Mouse (Mus musculus) embryonic stem cell, embryonic (primary cell): Measurements from ENCODE around the gene Tpp2.
"Not testable (repeated sequence)": the region's sequence is repeated elsewhere in the genome, so short reads cannot be mapped to it uniquely, and the experiment has no call there.

ENCODE experiments used
- CTCF ChIA-PET, 4 experiments: fragments of 300-600 bp in 2 of 4; fragments of 350-600 bp in 2 of 4; sonication (Branson Sonifier 250); formaldehyde crosslinking; loops; one replicate each; lab custom pipeline; 2022; ENCODE audit warnings: inconsistent platforms in 2 of 4; lab: Charles Lee
- POLR2A ChIA-PET, 4 experiments: fragments of 300-600 bp in 2 of 4; fragments of 350-600 bp in 2 of 4; sonication (Branson Sonifier 250); formaldehyde crosslinking; loops; one replicate each; lab custom pipeline; 2022; ENCODE audit warnings: antibody characterized with exemption in 4 of 4, inconsistent platforms in 1 of 4; lab: Charles Lee

The Tpp2 gene

GRCm38 (mm10) chr1:43966756-43967155, 33.3 kb downstream of the Tpp2 start:
- POLR2A ChIA-PET: interaction anchor here in 3 of 4 experiments (0.6 to 1.6 kb wide), 8 partner anchors 8 to 135 kb away, joined by 3 to 6 read pairs (median 4); partner anchors contain the start of genes Tex30 (in 1 of the 3) and Tpp2 (in 1 of the 3)
- CTCF ChIA-PET: interaction anchor here in 2 of 4 experiments (0.6 to 1.1 kb wide), 4 partner anchors 8 to 47 kb away, joined by 3 to 5 read pairs (median 4); no protein-coding TSS in a partner anchor

- CTCF ChIA-PET: interaction anchor here in 1 of 4 experiments (0.7 kb wide), 1 partner anchor 207 kb away, joined by 4 read pairs; no protein-coding TSS in a partner anchor
- POLR2A ChIA-PET: interaction anchor here in 2 of 4 experiments (0.6 to 1.3 kb wide), 7 partner anchors 8 to 133 kb away, joined by 3 to 5 read pairs (median 3); partner anchors contain the start of genes Tex30 (in 1 of the 2) and Tpp2 (in 1 of the 2)
Observed at GRCm38 (mm10) chr1:43969361-43969760, 35.9 kb downstream of the Tpp2 start.

GRCm38 (mm10) chr1:43971089-43971488, 37.6 kb downstream of the Tpp2 start:
- ChIA-PET CTCF (no interaction called here), POLR2A (interaction anchor here in 1 of 4 experiments (0.9 to 3.1 kb wide), 5 partner anchors 10 to 37 kb away, joined by 3 to 12 read pairs (median 3); partner anchors contain the start of gene Tpp2)

- CTCF ChIA-PET: no interaction called here
- POLR2A ChIA-PET: interaction anchor here in 1 of 4 experiments (1.1 kb wide), 1 partner anchor 14 kb away, joined by 6 read pairs; no protein-coding TSS in a partner anchor
Observed at GRCm38 (mm10) chr1:43996914-43997589, 63.6 kb downstream of the Tpp2 start.

- ChIA-PET CTCF (no interaction called here), POLR2A (interaction anchor here in 1 of 4 experiments (0.6 to 2.9 kb wide), 3 partner anchors 9 to 335 kb away, joined by 3 to 14 read pairs (median 3); no protein-coding TSS in a partner anchor)
Observed at GRCm38 (mm10) chr1:44004513-44004912, 71.1 kb downstream of the Tpp2 start.

GRCm38 (mm10) chr1:44015556-44015955, 82.1 kb downstream of the Tpp2 start:
- CTCF ChIA-PET: interaction anchor here in 1 of 4 experiments (0.5 kb wide), 1 partner anchor 710 kb away, joined by 4 read pairs; no protein-coding TSS in a partner anchor

GRCm38 (mm10) chr1:44019934-44020333, 86.5 kb downstream of the Tpp2 start, which contains the start of gene Mettl21c:
Gene Mettl21c, minus strand, starts transcription at chr1:44020034.
- CTCF ChIA-PET: no interaction called here
- POLR2A ChIA-PET: interaction anchor here in 1 of 4 experiments (1.1 to 1.4 kb wide), 3 partner anchors 10 to 17 kb away, joined by 3 read pairs; no protein-coding TSS in a partner anchor

More at GRCm38 (mm10) chr1:44015556-44015955, 82.1 kb downstream of the Tpp2 start:
- POLR2A ChIA-PET: interaction anchor here in 1 of 4 experiments (0.6 to 2.6 kb wide), 3 partner anchors 12 to 78 kb away, joined by 3 to 8 read pairs (median 4); no protein-coding TSS in a partner anchor

GRCm38 (mm10) chr1:44022656-44023055, 89.2 kb downstream of the Tpp2 start:
- ChIA-PET CTCF (no interaction called here), POLR2A (no interaction called here)

- ChIA-PET CTCF (no interaction called here), POLR2A (interaction anchor here in 3 of 4 experiments (0.6 to 2.5 kb wide), 8 partner anchors 10 to 96 kb away, joined by 3 to 8 read pairs (median 4); partner anchors contain the start of genes Tpp2 (in 2 of the 3) and Tex30 (in 1 of the 3))
Observed at GRCm38 (mm10) chr1:44027651-44028050, 94.2 kb downstream of the Tpp2 start.

GRCm38 (mm10) chr1:44032213-44032612, 98.8 kb downstream of the Tpp2 start:
- ChIA-PET POLR2A (interaction anchor here in 1 of 4 experiments (0.9 kb wide), 1 partner anchor 12 kb away, joined by 3 read pairs; the partner anchor contains the start of gene Mettl21c), CTCF (no interaction called here)

- POLR2A ChIA-PET: no interaction called here
- CTCF ChIA-PET: no interaction called here
Observed at GRCm38 (mm10) chr1:44032948-44033347, 99.5 kb downstream of the Tpp2 start.

GRCm38 (mm10) chr1:44041797-44042554, 108.5 kb downstream of the Tpp2 start:
- ChIA-PET CTCF (interaction anchor here in 3 of 4 experiments (0.7 to 2.7 kb wide), 9 partner anchors 13 to 431 kb away, joined by 3 to 19 read pairs (median 3); no protein-coding TSS in a partner anchor), POLR2A (interaction anchor here in 3 of 4 experiments (0.5 to 1.5 kb wide), 5 partner anchors 15 to 139 kb away, joined by 3 to 5 read pairs (median 3); partner anchors contain the start of genes Tex30 (in 1 of the 3) and Tpp2 (in 1 of the 3))

- ChIA-PET POLR2A (interaction anchor here in 3 of 4 experiments (0.8 to 1.5 kb wide), 4 partner anchors 16 to 140 kb away, joined by 3 to 5 read pairs (median 4); partner anchors contain the start of genes Tex30 (in 1 of the 3) and Tpp2 (in 1 of the 3)), CTCF (interaction anchor here in 3 of 4 experiments (0.7 to 2.7 kb wide), 9 partner anchors 14 to 431 kb away, joined by 3 to 19 read pairs (median 3); no protein-coding TSS in a partner anchor)
Observed at GRCm38 (mm10) chr1:44042555-44042915, 109.1 kb downstream of the Tpp2 start.

- POLR2A ChIA-PET: interaction anchor here in 1 of 4 experiments (1.0 kb wide), 1 partner anchor 14 kb away, joined by 3 read pairs; no protein-coding TSS in a partner anchor
- CTCF ChIA-PET: not testable (repeated sequence)
Observed at GRCm38 (mm10) chr1:44045689-44046088, 112.2 kb downstream of the Tpp2 start.

GRCm38 (mm10) chr1:44046556-44046955, 113.1 kb downstream of the Tpp2 start:
- POLR2A ChIA-PET: interaction anchor here in 1 of 4 experiments (0.6 kb wide), 1 partner anchor 486 kb away, joined by 3 read pairs; no protein-coding TSS in a partner anchor
- CTCF ChIA-PET: no interaction called here
